Mouse (Mus musculus): ENCODE measurements at regions not wholly inside any gene's neighbourhood (a gene's known extent, or its start where the extent isn't known, plus 50 kb on each side); places are given as distances from the start of the nearest gene placed in this dataset.

DNA sequence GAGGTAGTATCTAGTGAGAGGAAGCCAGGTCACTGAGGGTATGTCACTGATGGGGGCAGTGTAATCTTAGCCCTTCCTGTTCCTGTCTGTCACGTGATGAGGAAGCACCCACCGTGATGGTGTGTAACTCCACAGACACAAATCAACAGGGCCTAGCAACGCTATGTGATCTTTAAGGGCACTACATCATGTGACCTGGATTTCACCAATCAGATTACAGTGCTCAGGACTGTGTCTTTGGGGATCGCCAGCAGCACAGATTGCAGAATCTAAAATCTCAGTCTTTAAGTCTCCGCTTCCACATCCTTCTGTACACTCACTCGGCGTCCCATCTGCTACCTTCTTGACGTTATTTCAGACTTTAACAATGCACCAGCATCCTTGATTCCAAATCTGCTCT lies 202.8 kb downstream of the Ifng start:
- no peak for ATAC-seq (ENCODE audit: low FRiP score, low TSS enrichment)
- Histone ChIP-seq H3K4me3 (ENCODE audit: low read depth, low read length) (no peak overlapping the region), H3K27ac (replicated peaks) (no peak overlapping the region), H3K9ac (ENCODE audit: low read length) (no peak overlapping the region), H3K4me2 (replicated peaks; ENCODE audit: low read depth) (no peak overlapping the region), H3K27me3 (ENCODE audit: control insufficient read depth, insufficient read depth, low read length) (no peaks in the 10 kb centered on the region), H3K9me3 (ENCODE audit: control insufficient read depth, low read length) (no peaks in the 10 kb centered on the region), H3K4me1 (replicated peaks; ENCODE audit: control insufficient read depth, insufficient read depth) (no peaks in the 10 kb centered on the region), H3K36me3 (ENCODE audit: control insufficient read depth, insufficient read depth, low read length) (no peaks in the 10 kb centered on the region)
- WGBS: 81% methylated on average over 8 of the region's 8 CpGs
- DNase-seq (ENCODE audit: low spot score): no peak
- TF ChIP-seq EP300 (optimal IDR thresholded peaks at IDR 0.05): no peak
- no peak for TF ChIP-seq CTCF (IDR thresholded peaks at IDR 0.05; ENCODE audit: low read depth)

DNA sequence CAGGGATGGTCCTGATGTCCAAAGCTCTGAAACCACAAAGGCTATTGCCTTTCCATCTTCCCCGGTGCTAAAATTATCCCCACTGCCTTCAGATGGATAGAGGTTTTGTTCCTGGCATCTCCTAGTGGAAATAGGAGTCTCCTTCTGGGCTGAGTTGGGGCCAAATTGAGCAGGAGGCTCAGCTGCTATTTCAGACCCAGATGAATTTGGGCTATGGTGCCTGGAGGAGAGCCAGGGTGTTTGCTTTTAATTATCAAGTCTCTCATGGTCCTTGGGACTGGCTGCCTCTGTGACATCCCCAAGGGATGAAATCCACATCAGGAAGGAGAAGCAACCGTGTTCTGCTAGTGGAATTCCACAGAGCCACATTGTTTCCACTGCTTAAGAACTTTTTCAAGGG lies 207.3 kb downstream of the Ifng start:
- Histone ChIP-seq H3K9ac (ENCODE audit: low read length) (no peak overlapping the region), H3K27me3 (ENCODE audit: control insufficient read depth, insufficient read depth, low read length) (no peaks in the 10 kb centered on the region), H3K4me2 (replicated peaks; ENCODE audit: low read depth) (no peak overlapping the region), H3K4me1 (replicated peaks; ENCODE audit: control insufficient read depth, insufficient read depth) (no peaks in the 10 kb centered on the region), H3K36me3 (ENCODE audit: control insufficient read depth, insufficient read depth, low read length) (no peaks in the 10 kb centered on the region), H3K4me3 (ENCODE audit: low read depth, low read length) (no peak overlapping the region), H3K9me3 (ENCODE audit: control insufficient read depth, low read length) (no peaks in the 10 kb centered on the region), H3K27ac (replicated peaks) (no peak overlapping the region)
- TF ChIP-seq EP300 (optimal IDR thresholded peaks at IDR 0.05): no peak
- TF ChIP-seq CTCF (IDR thresholded peaks at IDR 0.05; ENCODE audit: low read depth): no peak
- ATAC-seq (ENCODE audit: low FRiP score, low TSS enrichment) (no peak), DNase-seq (ENCODE audit: low spot score) (no peak)
- 34% methylated on average over 2 of the region's 2 CpGs for WGBS

DNA sequence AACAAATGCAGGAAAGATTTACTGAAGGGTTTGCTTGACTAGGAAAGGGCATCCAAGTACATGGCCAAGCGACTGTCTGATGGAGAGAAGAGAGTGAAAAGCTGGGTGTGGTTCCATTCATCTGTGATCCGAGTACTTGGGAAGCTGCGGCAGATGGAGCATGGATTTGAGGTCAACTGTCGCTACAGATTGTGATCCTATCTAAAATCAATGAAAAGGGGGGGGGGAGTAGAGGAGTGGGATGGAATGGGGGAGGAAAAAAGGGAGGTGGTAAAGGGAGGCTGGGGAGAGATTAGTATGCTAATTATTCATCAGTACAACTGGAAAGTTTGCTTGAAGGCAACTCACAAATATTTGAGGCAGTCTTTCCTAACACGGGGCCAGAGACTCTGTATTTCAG lies 213.4 kb downstream of the Dyrk2 start:
- TF ChIP-seq CTCF (IDR thresholded peaks at IDR 0.05; ENCODE audit: low read depth) (no peak), EP300 (optimal IDR thresholded peaks at IDR 0.05) (no peak)
- Histone ChIP-seq H3K27ac (replicated peaks) (no peak overlapping the region), H3K4me3 (ENCODE audit: low read depth, low read length) (no peak overlapping the region), H3K9me3 (ENCODE audit: control insufficient read depth, low read length) (no peaks in the 10 kb centered on the region), H3K4me1 (replicated peaks; ENCODE audit: control insufficient read depth, insufficient read depth) (no peaks in the 10 kb centered on the region), H3K36me3 (ENCODE audit: control insufficient read depth, insufficient read depth, low read length) (no peaks in the 10 kb centered on the region), H3K9ac (ENCODE audit: low read length) (no peak overlapping the region), H3K27me3 (ENCODE audit: control insufficient read depth, insufficient read depth, low read length) (no peaks in the 10 kb centered on the region), H3K4me2 (replicated peaks; ENCODE audit: low read depth) (no peak overlapping the region)
- DNase-seq (ENCODE audit: low spot score): no peak
- no peak for ATAC-seq (ENCODE audit: low FRiP score, low TSS enrichment)
- WGBS: 72% methylated on average over 5 of the region's 5 CpGs

DNA sequence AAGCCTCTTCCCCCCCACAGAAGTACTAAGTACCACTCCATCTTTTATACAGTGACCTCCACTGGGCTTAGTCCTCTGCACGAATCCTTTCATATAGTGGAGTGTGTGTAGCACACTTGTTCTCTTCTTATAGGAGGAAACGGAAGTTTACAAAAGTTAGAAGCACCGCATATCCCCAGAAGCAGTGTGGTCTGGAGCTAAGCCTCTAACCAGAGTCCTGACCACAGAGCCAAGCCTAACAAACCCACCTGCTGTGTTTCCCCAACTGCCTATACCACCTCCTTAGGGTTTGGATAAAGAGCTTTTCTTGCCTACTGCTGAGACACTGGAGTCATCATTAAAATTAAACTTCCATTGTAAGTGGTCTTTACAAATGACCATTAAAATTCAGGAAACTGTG lies 204.0 kb downstream of the Dyrk2 start:
- DNase-seq (ENCODE audit: low spot score) (no peak), ATAC-seq (ENCODE audit: low FRiP score, low TSS enrichment) (no peak)
- Histone ChIP-seq H3K27me3 (ENCODE audit: control insufficient read depth, insufficient read depth, low read length) (no peaks in the 10 kb centered on the region), H3K9ac (ENCODE audit: low read length) (no peak overlapping the region), H3K27ac (replicated peaks) (no peak overlapping the region), H3K4me2 (replicated peaks; ENCODE audit: low read depth) (no peak overlapping the region), H3K4me3 (ENCODE audit: low read depth, low read length) (no peak overlapping the region), H3K36me3 (ENCODE audit: control insufficient read depth, insufficient read depth, low read length) (no peaks in the 10 kb centered on the region), H3K4me1 (replicated peaks; ENCODE audit: control insufficient read depth, insufficient read depth) (no peaks in the 10 kb centered on the region), H3K9me3 (ENCODE audit: control insufficient read depth, low read length) (no peaks in the 10 kb centered on the region)
- TF ChIP-seq EP300 (optimal IDR thresholded peaks at IDR 0.05) (no peak), CTCF (IDR thresholded peaks at IDR 0.05; ENCODE audit: low read depth) (no peak)
- WGBS: 68% methylated on average over 3 of the region's 3 CpGs

DNA sequence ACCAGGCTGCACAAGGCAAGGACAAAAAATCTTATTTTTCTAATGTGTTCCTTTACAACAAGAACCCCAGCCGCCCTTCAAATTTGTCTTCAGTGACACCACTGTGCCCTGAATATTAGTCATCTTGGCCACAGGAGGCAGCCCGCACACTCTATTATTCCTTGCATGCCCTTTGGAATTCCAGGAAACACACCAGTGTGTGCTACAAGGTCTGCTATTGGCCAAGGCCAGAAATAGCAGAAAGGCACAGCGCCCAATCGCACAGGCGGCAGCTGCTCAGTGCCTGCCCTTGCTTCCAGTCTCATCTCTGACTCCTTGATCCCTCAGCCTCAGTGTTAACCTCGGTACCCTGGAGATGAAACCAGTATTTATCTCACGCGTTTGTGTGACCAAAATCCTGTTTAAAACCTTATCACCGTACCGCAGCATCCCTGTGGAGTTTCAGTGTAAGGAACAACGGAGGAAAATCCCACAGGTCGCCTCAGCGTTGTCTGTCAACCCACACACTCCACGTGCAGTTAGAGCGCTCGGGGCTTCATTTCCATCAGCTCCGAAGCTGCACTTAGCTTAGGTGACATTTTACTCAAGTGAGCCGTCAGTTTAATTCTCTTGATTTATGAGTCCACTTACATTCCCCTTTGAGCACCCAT lies 194.1 kb downstream of the Dyrk2 start:
- H3K36me3 ChIP-seq (ENCODE audit: control insufficient read depth, insufficient read depth, low read length): no peaks in the 10 kb centered on the region
- no peak overlapping the region for H3K27ac ChIP-seq (replicated peaks)
- H3K4me3 ChIP-seq (ENCODE audit: low read depth, low read length): no peak overlapping the region
- ATAC-seq (ENCODE audit: low FRiP score, low TSS enrichment) (0 out of 2 replicates have a peak, but pooled peaks have one; percentile 59), DNase-seq (ENCODE audit: low spot score) (peak; percentile 23)
- no peaks in the 10 kb centered on the region for H3K9me3 ChIP-seq (ENCODE audit: control insufficient read depth, low read length)
- peak overlapping the region; percentile 3; the same call in 1 of the 2 replicates for H3K4me2 ChIP-seq (replicated peaks; ENCODE audit: low read depth)
- H3K27me3 ChIP-seq (ENCODE audit: control insufficient read depth, insufficient read depth, low read length): no peaks in the 10 kb centered on the region
- 32% methylated on average over 18 of the region's 18 CpGs for WGBS
- no peaks in the 10 kb centered on the region for H3K4me1 ChIP-seq (replicated peaks; ENCODE audit: control insufficient read depth, insufficient read depth)
- peak; percentile 44 for TF ChIP-seq CTCF (IDR thresholded peaks at IDR 0.05; ENCODE audit: low read depth)
- TF ChIP-seq EP300 (optimal IDR thresholded peaks at IDR 0.05): no peak
- no peak overlapping the region for H3K9ac ChIP-seq (ENCODE audit: low read length)

DNA sequence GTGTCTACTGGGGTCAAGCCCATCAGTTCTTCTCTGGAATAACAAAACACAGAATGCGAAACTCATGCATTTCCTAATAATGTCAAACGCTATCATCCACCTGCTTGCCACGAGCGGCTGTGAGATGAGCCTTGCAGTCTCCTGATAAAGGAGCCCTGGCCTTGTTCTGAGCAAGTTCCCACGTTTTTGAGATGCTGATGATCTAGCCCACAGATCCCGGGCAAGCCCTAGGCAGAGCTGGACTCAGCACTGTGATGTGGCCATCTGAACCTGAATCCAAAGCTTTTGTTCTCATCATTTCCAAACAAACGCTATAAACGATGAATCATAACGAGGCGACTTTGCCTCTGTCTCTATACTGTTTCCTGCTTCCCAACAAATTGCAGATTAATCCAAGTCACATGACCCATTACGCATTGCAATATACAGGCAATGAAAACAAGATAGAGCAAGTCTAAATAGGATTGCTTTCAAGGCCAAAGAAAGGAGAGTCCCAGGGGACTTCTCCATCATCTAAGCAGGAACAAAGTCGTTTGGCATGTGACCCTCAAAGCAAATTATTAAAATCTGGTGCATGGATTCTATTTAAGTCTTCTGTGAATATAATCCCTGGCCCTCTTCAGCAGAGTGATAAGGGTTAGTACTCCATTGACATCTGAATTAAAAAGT lies 191.1 kb downstream of the Dyrk2 start:
- Histone ChIP-seq H3K27ac (replicated peaks) (no peak overlapping the region), H3K9me3 (ENCODE audit: control insufficient read depth, low read length) (no peaks in the 10 kb centered on the region), H3K4me3 (ENCODE audit: low read depth, low read length) (no peak overlapping the region), H3K4me1 (replicated peaks; ENCODE audit: control insufficient read depth, insufficient read depth) (no peaks in the 10 kb centered on the region), H3K27me3 (ENCODE audit: control insufficient read depth, insufficient read depth, low read length) (no peaks in the 10 kb centered on the region; the same call in 1 of the 2 replicates), H3K4me2 (replicated peaks; ENCODE audit: low read depth) (no peak overlapping the region), H3K9ac (ENCODE audit: low read length) (no peak overlapping the region), H3K36me3 (ENCODE audit: control insufficient read depth, insufficient read depth, low read length) (no peaks in the 10 kb centered on the region)
- ATAC-seq (ENCODE audit: low FRiP score, low TSS enrichment) (no peak), DNase-seq (ENCODE audit: low spot score) (no peak)
- no peak for TF ChIP-seq EP300 (optimal IDR thresholded peaks at IDR 0.05)
- TF ChIP-seq CTCF (IDR thresholded peaks at IDR 0.05; ENCODE audit: low read depth): no peak
- 73% methylated on average over 12 of the region's 12 CpGs for WGBS

Data from stomach, postnatal 0 days (tissue).